In the genomic region with DNA sequence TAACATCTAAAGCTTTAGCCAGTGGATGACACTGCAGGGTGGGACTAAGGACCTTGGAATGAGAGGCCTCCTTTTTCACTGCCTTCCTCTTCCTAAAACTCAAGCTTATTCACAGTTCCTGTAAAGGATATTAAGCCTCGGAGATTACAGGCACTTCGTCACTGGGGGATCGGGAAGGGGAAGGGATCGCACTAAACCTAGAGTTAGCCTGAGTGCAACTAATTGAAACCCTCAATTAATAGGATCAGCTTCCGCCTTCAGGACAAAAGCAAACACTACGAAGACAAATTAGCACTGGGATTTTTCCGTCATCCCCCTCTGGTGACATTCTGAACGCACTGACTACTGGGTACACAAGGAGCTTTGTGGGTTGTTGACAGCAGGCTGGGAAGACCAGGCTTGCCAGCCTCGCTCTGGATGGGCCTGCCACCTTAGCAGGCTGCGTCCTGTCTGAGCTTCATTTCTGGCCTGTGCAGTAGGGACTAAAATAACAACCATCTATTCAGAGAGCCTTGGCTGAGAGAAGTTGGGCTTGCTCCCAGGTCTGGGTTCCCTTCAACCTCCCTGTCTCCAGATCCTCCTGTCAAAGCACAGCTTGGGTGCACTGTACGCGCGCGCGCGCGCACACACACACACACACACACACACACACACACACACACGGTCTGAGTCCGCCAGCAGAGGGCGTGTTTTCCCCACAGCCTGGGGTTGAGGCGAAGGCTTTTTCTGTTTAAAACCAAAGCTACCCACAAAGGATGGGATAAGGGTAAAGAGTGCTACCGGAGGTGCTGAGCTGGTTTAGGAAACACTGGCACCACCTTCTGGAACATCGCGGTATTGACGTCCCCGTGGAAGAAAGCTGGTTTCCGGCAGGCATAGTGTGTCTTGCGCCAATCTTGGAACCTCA, we compare ENCODE assay signal across 8 mouse cellular contexts.
DNase-seq lines count a peak whose midpoint lies in the region; ATAC-seq and TF ChIP-seq lines count a peak whose summit lies in the region.

No protein-coding gene starts in this region.

- H3K4me1 ChIP-seq in embryonic facial prominence, embryonic 13.5 days: peaks cover 19% of the 10 kb centered on the region
- H3K4me1 ChIP-seq in limb, embryonic 13.5 days: peaks cover 12% of the 10 kb centered on the region
- H3K4me1 ChIP-seq in midbrain, postnatal 0 days (ENCODE audit: insufficient read depth, low read length): no peaks in the 10 kb centered on the region

- TF ChIP-seq CTCF in midbrain, postnatal 0 days (IDR thresholded peaks at IDR 0.05): peak; percentile 90

- ATAC-seq in embryonic facial prominence, embryonic 13.5 days (ENCODE audit: insufficient number of reproducible peaks, insufficient read depth, low FRiP score, low TSS enrichment, low read depth): peak; percentile 76
- ATAC-seq in limb, embryonic 13.5 days (ENCODE audit: low FRiP score, low read depth): peak; percentile 73
- peak; percentile 91 for ATAC-seq in midbrain, postnatal 0 days (ENCODE audit: low FRiP score)

- peak overlapping the region; percentile 16 for H3K4me3 ChIP-seq in embryonic facial prominence, embryonic 13.5 days
- no peak overlapping the region for H3K4me3 ChIP-seq in limb, embryonic 13.5 days
- H3K4me3 ChIP-seq in midbrain, postnatal 0 days (ENCODE audit: low read depth, low read length): no peak overlapping the region

- 20% methylated on average over 28 of the region's 28 CpGs for WGBS in embryonic facial prominence, embryonic 13.5 days
- WGBS in limb, embryonic 13.5 days: 26% methylated on average over 28 of the region's 28 CpGs
- 21% methylated on average over 28 of the region's 28 CpGs for WGBS in midbrain, postnatal 0 days

- H3K36me3 ChIP-seq in embryonic facial prominence, embryonic 13.5 days: no peaks in the 10 kb centered on the region
- no peaks in the 10 kb centered on the region for H3K36me3 ChIP-seq in limb, embryonic 13.5 days
- no peaks in the 10 kb centered on the region for H3K36me3 ChIP-seq in midbrain, postnatal 0 days (ENCODE audit: insufficient read depth, low read length)

- H3K4me2 ChIP-seq in embryonic facial prominence, embryonic 13.5 days: peak overlapping the region; percentile 47
- peak overlapping the region; percentile 44 for H3K4me2 ChIP-seq in limb, embryonic 13.5 days (replicated peaks)
- H3K4me2 ChIP-seq in midbrain, postnatal 0 days (ENCODE audit: low read depth, low read length, poor library complexity, severe bottlenecking): no peak overlapping the region

- H3K27me3 ChIP-seq in embryonic facial prominence, embryonic 13.5 days: peaks cover 15% of the 10 kb centered on the region
- 0 out of 2 replicates have a peak, but pooled peaks cover 7% of the 10 kb centered on the region for H3K27me3 ChIP-seq in limb, embryonic 13.5 days
- H3K27me3 ChIP-seq in midbrain, postnatal 0 days (ENCODE audit: insufficient read depth, low read length): no peaks in the 10 kb centered on the region

- DNase-seq in 3T3-L1 (ENCODE audit: low read depth, low spot score): peak; percentile 73
- DNase-seq in adrenal gland, postnatal 36 days: peak; percentile 81 to 82
- peak; percentile 67 to 75 for DNase-seq in heart, adult 9 months (ENCODE audit: low spot score in 2 of 2)
- peak; percentile 87 for DNase-seq in kidney, adult 9 months
- DNase-seq in midbrain, postnatal 0 days (ENCODE audit: low spot score): peak; percentile 92
- DNase-seq in spleen, postnatal 4 days (ENCODE audit: low spot score in 2 of 2): peak; percentile 56 to 83

- peak overlapping the region; percentile 36; the same call in 1 of the 2 replicates for H3K9ac ChIP-seq in embryonic facial prominence, embryonic 13.5 days
- no peak overlapping the region for H3K9ac ChIP-seq in limb, embryonic 13.5 days
- no peak overlapping the region for H3K9ac ChIP-seq in midbrain, postnatal 0 days (replicated peaks; ENCODE audit: low read length, poor library complexity, severe bottlenecking)

- no peaks in the 10 kb centered on the region for H3K9me3 ChIP-seq in embryonic facial prominence, embryonic 13.5 days
- no peaks in the 10 kb centered on the region for H3K9me3 ChIP-seq in limb, embryonic 13.5 days
- no peaks in the 10 kb centered on the region for H3K9me3 ChIP-seq in midbrain, postnatal 0 days (ENCODE audit: low read length)

- peak overlapping the region; percentile 60 for H3K27ac ChIP-seq in embryonic facial prominence, embryonic 13.5 days
- H3K27ac ChIP-seq in limb, embryonic 13.5 days: peak overlapping the region; percentile 15; the same call in 1 of the 2 replicates
- H3K27ac ChIP-seq in midbrain, postnatal 0 days (ENCODE audit: low read depth, low read length): no peak overlapping the region
